Mouse (Mus musculus): ENCODE data around the gene F5. TPM values are rescaled to one million over a fixed set of nuclear protein-coding genes. Genes with fewer than 3 reads are reported as not detected.
A peak's percentile ranks its signal among the peaks of the same experiment; 100 is the strongest.

Gene F5
- total RNA-seq (2012; rRNA removed) (under 0.01 TPM in 2 replicates), total RNA-seq (2014; rRNA removed) (0.04 TPM in 1 of 2 replicates, not detected in the other), polyA plus RNA-seq (2012; ENCODE audit: insufficient read length, low read depth) (0.12 and 0.19 TPM in 2 replicates)

- H3K27ac ChIP-seq (ENCODE audit: insufficient read depth, low read depth) = no peak within 1 kb of the TSS
- peaks cover 3 to 14% of the 10 kb centered on the region in 2 experiments; a peak in 3 of 4 replicates for H3K4me1 ChIP-seq (ENCODE audit: control insufficient read depth in 1 of 2, insufficient read depth in 2 of 2)
- no peak within 1 kb of the TSS for H3K4me2 ChIP-seq (ENCODE audit: insufficient read depth, low read depth, poor library complexity, severe bottlenecking)
- H3K4me3 ChIP-seq (replicated peaks in 1 of 3; ENCODE audit: low read depth in 2 of 3, low read length in 2 of 3, poor library complexity in 1 of 3) = no peak within 1 kb of the TSS
- H3K9me3 ChIP-seq (replicated peaks; ENCODE audit: low read length) = no peaks in the 10 kb centered on the region
- no peaks in the 10 kb centered on the region for H3K79me2 ChIP-seq (replicated peaks; ENCODE audit: control insufficient read depth, extremely low read depth, insufficient read depth, poor library complexity, severe bottlenecking)
- no peak for TF ChIP-seq ZKSCAN1 (IDR thresholded peaks at IDR 0.05; ENCODE audit: borderline replicate concordance, low read depth, low read length)
- TF ChIP-seq HCFC1 (IDR thresholded peaks at IDR 0.05; ENCODE audit: low read depth, low read length) = no peak
- TF ChIP-seq KAT2A (IDR thresholded peaks at IDR 0.05; ENCODE audit: insufficient replicate concordance, low read length) = no peak
- H3K27me3 ChIP-seq (replicated peaks) = peaks cover 15% of the 10 kb centered on the region
- no peak within 1 kb of the TSS for H3K9ac ChIP-seq (ENCODE audit: insufficient read depth, low read depth)
- dilution Hi-C loops (cut with MboI; ENCODE audit: extremely low pct_ligation_motif_present, extremely low pct_unique_long_range_greater_than_20kb, low sequenced_read_pairs) = no loop called here
- H3K36me3 ChIP-seq (replicated peaks in 1 of 2; ENCODE audit: control insufficient read depth in 1 of 2, insufficient read depth in 1 of 2, low read length in 1 of 2) = no peaks in the 10 kb centered on the region
- in situ Hi-C loops (cut with MboI; ENCODE audit: low pct_ligation_motif_present, low pct_unique_long_range_greater_than_20kb, low sequenced_read_pairs) = no loop called here
- DNase-seq (ENCODE audit: extremely low read depth) = no peak
Measured at GRCm38 (mm10) chr1:164151387-164152088, at the start of gene F5. Gene F5 (plus strand): TSS chr1:164151838.

GRCm38 (mm10) chr1:164109763-164110162 is 41.9 kb upstream of the F5 start:
- no peak overlapping the region for H3K27ac ChIP-seq (ENCODE audit: insufficient read depth, low read depth)
- no peaks in the 10 kb centered on the region for H3K36me3 ChIP-seq (replicated peaks in 1 of 2; ENCODE audit: control insufficient read depth in 1 of 2, insufficient read depth in 1 of 2, low read length in 1 of 2)
- no peaks in the 10 kb centered on the region for H3K27me3 ChIP-seq (replicated peaks)
- no peaks in the 10 kb centered on the region for H3K79me2 ChIP-seq (replicated peaks; ENCODE audit: control insufficient read depth, extremely low read depth, insufficient read depth, poor library complexity, severe bottlenecking)
- in situ Hi-C loops (cut with MboI; ENCODE audit: low pct_ligation_motif_present, low pct_unique_long_range_greater_than_20kb, low sequenced_read_pairs) (no loop called here), dilution Hi-C loops (cut with MboI; ENCODE audit: extremely low pct_ligation_motif_present, extremely low pct_unique_long_range_greater_than_20kb, low sequenced_read_pairs) (no loop called here)
- no peaks in the 10 kb centered on the region for H3K9me3 ChIP-seq (replicated peaks; ENCODE audit: low read length)
- no peak overlapping the region for H3K9ac ChIP-seq (ENCODE audit: insufficient read depth, low read depth)
- TF ChIP-seq ZMIZ1 (IDR thresholded peaks at IDR 0.05; ENCODE audit: low read depth, low read length) (no peak), RCOR1 (conservative IDR thresholded peaks at IDR 0.05; ENCODE audit: low read depth, low read length) (no peak), KAT2A (IDR thresholded peaks at IDR 0.05; ENCODE audit: insufficient replicate concordance, low read length) (no peak), MEF2A (IDR thresholded peaks at IDR 0.05; ENCODE audit: borderline replicate concordance, low read depth, low read length) (no peak), ETS1 (conservative IDR thresholded peaks at IDR 0.05; ENCODE audit: low read depth, low read length) (no peak), MXI1 (IDR thresholded peaks at IDR 0.05; ENCODE audit: low read depth, low read length) (no peak), ZNF384 (IDR thresholded peaks at IDR 0.05; ENCODE audit: low read depth, low read length) (no peak), POLR2A (IDR thresholded peaks at IDR 0.05; ENCODE audit: low read depth, low read length) (no peak), MYC (IDR thresholded peaks at IDR 0.05; ENCODE audit: low read depth, low read length) (no peak), IRF4 (IDR thresholded peaks at IDR 0.05; ENCODE audit: low read depth, low read length) (no peak), NRF1 (IDR thresholded peaks at IDR 0.05; ENCODE audit: low read depth, low read length) (no peak), SIN3A (IDR thresholded peaks at IDR 0.05; ENCODE audit: low read length) (no peak)
- H3K4me3 ChIP-seq (replicated peaks in 1 of 3; ENCODE audit: low read depth in 2 of 3, low read length in 2 of 3, poor library complexity in 1 of 3) = no peak overlapping the region
- H3K4me1 ChIP-seq (ENCODE audit: control insufficient read depth in 1 of 2, insufficient read depth in 2 of 2) = peaks cover 0 to 7% of the 10 kb centered on the region in 2 experiments; a peak in 2 of 4 replicates
- no peak overlapping the region for H3K4me2 ChIP-seq (ENCODE audit: insufficient read depth, low read depth, poor library complexity, severe bottlenecking)
- DNase-seq (ENCODE audit: extremely low read depth) = peak; percentile 6
